Mouse (Mus musculus): Measurements from ENCODE around the gene Tbrg4. TPM values are rescaled to one million over a fixed set of nuclear protein-coding genes. Genes with fewer than 3 reads are reported as not detected.
A peak's percentile ranks its signal among the peaks of the same experiment; 100 is the strongest.
"Not testable (repeated sequence)": the region's sequence is repeated elsewhere in the genome, so short reads cannot be mapped to it uniquely, and the experiment has no call there.

Gene Tbrg4
- polyA plus RNA-seq (2015; fragmentation: Nextera tagmentation; extraction: Ambion mirVana), result 41.6 and 50.2 TPM in 2 replicates

DNA sequence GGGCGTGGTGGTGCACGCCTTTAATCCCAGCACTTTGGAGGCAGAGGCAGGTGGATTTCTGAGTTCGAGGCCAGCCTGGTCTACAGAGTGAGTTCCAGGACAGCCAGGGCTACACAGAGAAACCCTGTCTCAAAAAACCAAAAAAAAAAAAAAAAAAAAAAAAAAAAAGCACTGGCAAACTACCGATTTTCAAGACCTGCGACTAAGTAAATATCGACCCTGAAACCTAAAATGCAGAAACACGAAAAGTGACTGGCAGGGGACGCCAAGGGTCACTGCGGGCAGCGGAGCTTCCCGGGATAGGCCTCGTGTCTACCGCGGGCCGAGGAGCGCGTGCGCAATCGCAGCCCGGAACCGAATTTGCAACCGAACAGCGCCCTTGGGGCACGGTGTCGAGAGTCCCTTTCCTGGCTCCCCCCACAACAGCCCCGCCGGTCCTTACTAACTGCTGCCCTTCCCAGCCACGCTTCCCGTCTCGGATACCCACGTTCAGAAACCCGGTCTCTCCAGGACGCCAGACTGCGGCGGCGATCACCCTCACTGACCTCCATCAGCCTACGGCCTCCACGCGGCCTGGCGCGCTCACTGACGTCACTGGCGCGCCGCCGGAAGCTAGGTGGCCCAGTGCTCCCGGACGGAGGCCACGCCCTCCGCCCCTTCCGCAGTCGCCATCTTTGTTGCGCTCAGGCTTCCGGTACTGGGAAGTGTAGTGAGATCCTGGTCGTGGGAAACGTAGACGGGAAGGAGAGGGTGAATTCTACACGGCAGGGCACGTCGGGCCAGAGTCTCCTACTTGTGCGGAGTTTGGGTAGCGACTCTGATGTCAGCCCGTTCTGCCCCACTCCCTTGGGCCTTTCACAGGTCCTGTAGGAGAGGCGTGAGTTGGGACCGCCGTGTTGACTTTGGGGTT, at the start of gene Tbrg4:
Gene Tbrg4, minus strand, starts transcription at position 590 of the 910 bp plus-strand sequence.
- Histone ChIP-seq H3K4me2 (peak within 1 kb of the TSS; percentile 81), H3K27me3 (replicated peaks) (no peaks in the 10 kb centered on the region), H3K9ac (peak within 1 kb of the TSS; percentile 73), H3K9me3 (no peaks in the 10 kb centered on the region), H3K4me1 (peaks cover 16% of the 10 kb centered on the region; the same call in 1 of the 2 replicates), H3K4me3 (replicated peaks) (peak within 1 kb of the TSS; percentile 62), H3K27ac (peak within 1 kb of the TSS; percentile 89), H3K36me3 (peaks cover 19% of the 10 kb centered on the region)
- WGBS, result under 1% methylated on average over 66 of the region's 66 CpGs
- peak; percentile 94 for ATAC-seq (ENCODE audit: insufficient read depth, low FRiP score, low read depth)

- no peaks in the 10 kb centered on the region for H3K4me1 ChIP-seq
- H3K27me3 ChIP-seq (replicated peaks), result no peaks in the 10 kb centered on the region
- H3K27ac ChIP-seq, result no peak overlapping the region
- WGBS, result 63% methylated on average over 7 of the region's 7 CpGs
- no peaks in the 10 kb centered on the region for H3K36me3 ChIP-seq
- no peak overlapping the region for H3K4me2 ChIP-seq
- no peak overlapping the region for H3K4me3 ChIP-seq (replicated peaks)
- no peak overlapping the region for H3K9ac ChIP-seq
- no peaks in the 10 kb centered on the region for H3K9me3 ChIP-seq
- no peak for ATAC-seq (ENCODE audit: insufficient read depth, low FRiP score, low read depth)
Measured at GRCm38 (mm10) chr11:6675402-6675801, 49.5 kb upstream of the Tbrg4 start.

DNA sequence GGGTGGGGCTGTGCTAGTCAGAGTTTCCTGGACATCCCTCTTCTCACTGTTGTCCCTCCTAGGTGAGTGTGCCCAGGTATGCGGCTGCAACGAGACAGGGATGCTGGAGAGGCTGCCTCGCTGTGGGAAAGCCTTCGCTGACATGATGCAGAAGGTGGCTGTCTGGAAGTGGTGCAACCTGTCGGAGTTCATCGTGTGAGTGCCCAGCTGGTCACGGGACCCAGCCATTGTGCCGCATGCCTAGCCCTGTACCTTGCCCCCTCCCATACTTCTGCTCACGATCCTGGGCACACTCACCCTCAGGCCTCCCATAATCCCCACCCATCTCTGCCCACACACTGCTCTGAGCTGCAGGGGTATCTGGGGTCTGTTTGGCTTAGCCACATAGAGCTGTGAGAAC, 48.8 kb upstream of the Tbrg4 start:
- Histone ChIP-seq H3K4me3 (replicated peaks) (no peak overlapping the region), H3K9me3 (no peaks in the 10 kb centered on the region), H3K27me3 (replicated peaks) (no peaks in the 10 kb centered on the region), H3K36me3 (no peaks in the 10 kb centered on the region), H3K9ac (no peak overlapping the region), H3K27ac (no peak overlapping the region), H3K4me2 (no peak overlapping the region), H3K4me1 (no peaks in the 10 kb centered on the region)
- ATAC-seq (ENCODE audit: insufficient read depth, low FRiP score, low read depth), result no peak
- 76% methylated on average over 9 of the region's 9 CpGs for WGBS

- ATAC-seq (ENCODE audit: insufficient read depth, low FRiP score, low read depth), result no peak
- 85% methylated on average over 4 of the region's 4 CpGs for WGBS
Measured at GRCm38 (mm10) chr11:6670826-6671225, 45.0 kb upstream of the Tbrg4 start.

GRCm38 (mm10) chr11:6670044-6670443, 44.2 kb upstream of the Tbrg4 start:
- no peak overlapping the region for H3K4me2 ChIP-seq
- no peaks in the 10 kb centered on the region for H3K36me3 ChIP-seq
- ATAC-seq (ENCODE audit: insufficient read depth, low FRiP score, low read depth), result no peak
- H3K27me3 ChIP-seq (replicated peaks), result no peaks in the 10 kb centered on the region
- no peak overlapping the region for H3K27ac ChIP-seq
- no peaks in the 10 kb centered on the region for H3K9me3 ChIP-seq
- H3K9ac ChIP-seq, result no peak overlapping the region
- WGBS, result 52% methylated on average over 2 of the region's 2 CpGs
- no peaks in the 10 kb centered on the region for H3K4me1 ChIP-seq
- H3K4me3 ChIP-seq (replicated peaks), result no peak overlapping the region

More at GRCm38 (mm10) chr11:6670826-6671225, 45.0 kb upstream of the Tbrg4 start:
- no peaks in the 10 kb centered on the region for H3K27me3 ChIP-seq (replicated peaks)
- no peak overlapping the region for H3K4me2 ChIP-seq
- no peak overlapping the region for H3K4me3 ChIP-seq (replicated peaks)
- H3K36me3 ChIP-seq, result no peaks in the 10 kb centered on the region
- no peaks in the 10 kb centered on the region for H3K9me3 ChIP-seq
- H3K4me1 ChIP-seq, result no peaks in the 10 kb centered on the region
- H3K9ac ChIP-seq, result no peak overlapping the region
- no peak overlapping the region for H3K27ac ChIP-seq

DNA sequence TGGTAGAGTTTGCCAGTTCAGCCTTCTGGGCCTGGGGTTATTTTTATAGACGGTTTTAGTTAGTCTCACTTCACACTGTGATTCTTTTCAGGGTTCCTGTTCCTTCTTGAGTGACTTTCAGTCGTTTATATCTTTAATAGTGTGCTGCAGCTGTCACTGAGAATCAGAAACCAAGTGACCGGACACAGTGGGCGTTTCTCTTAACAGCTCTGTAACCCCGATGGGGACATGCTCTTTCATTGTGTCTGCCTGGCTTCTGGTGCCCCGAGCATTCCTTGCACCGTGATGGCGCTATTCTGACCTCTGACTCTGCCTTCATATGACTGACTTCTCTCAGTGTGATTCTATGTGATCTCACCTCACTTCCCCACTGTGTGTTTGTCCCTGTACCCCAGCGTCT, 43.2 kb upstream of the Tbrg4 start:
- Histone ChIP-seq H3K4me1 (no peaks in the 10 kb centered on the region), H3K36me3 (no peaks in the 10 kb centered on the region), H3K4me2 (no peak overlapping the region), H3K27me3 (replicated peaks) (no peaks in the 10 kb centered on the region), H3K9ac (no peak overlapping the region), H3K27ac (no peak overlapping the region), H3K9me3 (no peaks in the 10 kb centered on the region), H3K4me3 (replicated peaks) (no peak overlapping the region)
- WGBS, result 54% methylated on average over 9 of the region's 9 CpGs
- no peak for ATAC-seq (ENCODE audit: insufficient read depth, low FRiP score, low read depth)

DNA sequence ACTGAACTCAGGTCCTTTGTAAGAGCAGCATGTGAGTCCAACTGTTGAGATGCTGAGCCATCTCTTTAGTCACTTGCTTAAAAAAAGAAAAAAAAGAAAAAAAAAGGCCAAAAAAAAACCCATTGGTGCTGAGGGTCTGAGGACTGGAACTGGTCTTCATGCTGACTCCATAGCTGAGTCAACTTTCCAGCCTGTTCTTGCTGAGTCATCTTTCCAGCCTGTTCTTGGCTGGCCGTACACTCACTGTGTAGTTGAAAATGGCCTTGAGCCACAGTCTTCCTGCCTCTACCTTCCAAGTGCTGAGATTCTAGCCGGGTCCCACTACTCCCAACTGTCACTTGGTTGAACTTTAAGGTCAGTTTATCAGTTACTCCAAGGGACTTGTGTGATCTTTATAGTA, 40.8 kb upstream of the Tbrg4 start:
- Histone ChIP-seq H3K27ac (no peak overlapping the region), H3K9me3 (no peaks in the 10 kb centered on the region), H3K4me3 (replicated peaks) (no peak overlapping the region), H3K36me3 (no peaks in the 10 kb centered on the region), H3K4me1 (no peaks in the 10 kb centered on the region), H3K4me2 (no peak overlapping the region), H3K9ac (no peak overlapping the region), H3K27me3 (replicated peaks) (no peaks in the 10 kb centered on the region)
- WGBS, result 80% methylated on average over 2 of the region's 2 CpGs
- ATAC-seq (ENCODE audit: insufficient read depth, low FRiP score, low read depth), result no peak

DNA sequence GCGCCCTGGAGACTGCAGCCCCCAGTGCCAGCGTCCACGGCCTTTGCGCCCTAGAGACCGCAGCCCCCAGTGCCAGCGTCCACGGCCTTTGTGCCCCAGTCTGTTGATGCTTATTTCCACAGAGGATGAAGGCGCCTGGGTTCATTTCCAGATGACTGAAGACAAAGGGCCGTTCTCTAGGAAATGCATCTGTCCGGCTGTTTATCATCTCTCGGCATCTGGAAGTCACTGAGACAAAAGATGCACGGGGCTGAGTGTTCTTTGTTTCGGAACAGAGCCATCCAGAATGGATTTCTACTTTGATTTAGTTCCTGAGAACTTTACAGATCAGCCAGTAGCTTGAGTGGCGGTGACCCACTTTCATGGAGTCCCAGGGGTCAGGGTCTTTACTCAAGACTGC, 35.3 kb upstream of the Tbrg4 start:
- WGBS, result 73% methylated on average over 14 of the region's 14 CpGs
- no peak overlapping the region for H3K4me2 ChIP-seq

GRCm38 (mm10) chr11:6658271-6658670, 32.4 kb upstream of the Tbrg4 start, which contains the start of gene Ramp3:
Gene Ramp3, plus strand, starts transcription at chr11:6658521.
- no peaks in the 10 kb centered on the region for H3K9me3 ChIP-seq
- no peaks in the 10 kb centered on the region for H3K27me3 ChIP-seq (replicated peaks)
- H3K4me2 ChIP-seq, result peak within 1 kb of the TSS; percentile 83
- ATAC-seq (ENCODE audit: insufficient read depth, low FRiP score, low read depth), result peak; percentile 70
- H3K4me1 ChIP-seq, result peaks cover 8% of the 10 kb centered on the region; the same call in 1 of the 2 replicates
- H3K9ac ChIP-seq, result no peak within 1 kb of the TSS
- WGBS, result under 1% methylated on average over 18 of the region's 18 CpGs
- no peak within 1 kb of the TSS for H3K27ac ChIP-seq
- no peaks in the 10 kb centered on the region for H3K36me3 ChIP-seq
- H3K4me3 ChIP-seq (replicated peaks), result peak within 1 kb of the TSS; percentile 44

More for the DNA sequence above, 35.3 kb upstream of the Tbrg4 start:
- H3K4me3 ChIP-seq (replicated peaks), result no peak overlapping the region
- no peaks in the 10 kb centered on the region for H3K9me3 ChIP-seq
- H3K27ac ChIP-seq, result no peak overlapping the region
- peaks cover 8% of the 10 kb centered on the region; the same call in 1 of the 2 replicates for H3K4me1 ChIP-seq
- no peaks in the 10 kb centered on the region for H3K27me3 ChIP-seq (replicated peaks)
- no peak overlapping the region for H3K9ac ChIP-seq
- no peaks in the 10 kb centered on the region for H3K36me3 ChIP-seq
- ATAC-seq (ENCODE audit: insufficient read depth, low FRiP score, low read depth), result no peak

GRCm38 (mm10) chr11:6654903-6655302, 29.0 kb upstream of the Tbrg4 start:
- peaks cover 8% of the 10 kb centered on the region; the same call in 1 of the 2 replicates for H3K4me1 ChIP-seq
- no peak overlapping the region for H3K9ac ChIP-seq
- H3K4me3 ChIP-seq (replicated peaks), result no peak overlapping the region
- H3K27ac ChIP-seq, result no peak overlapping the region
- no peaks in the 10 kb centered on the region for H3K9me3 ChIP-seq
- no peak for ATAC-seq (ENCODE audit: insufficient read depth, low FRiP score, low read depth)
- 0 out of 2 replicates have a peak, but pooled peaks cover 3% of the 10 kb centered on the region for H3K27me3 ChIP-seq (replicated peaks)
- no peaks in the 10 kb centered on the region for H3K36me3 ChIP-seq
- WGBS, result 0% methylated on average over 2 of the region's 2 CpGs
- no peak overlapping the region for H3K4me2 ChIP-seq

GRCm38 (mm10) chr11:6652978-6653377, 27.1 kb upstream of the Tbrg4 start:
- WGBS, result 73% methylated on average over 3 of the region's 3 CpGs
- H3K4me1 ChIP-seq; H3K9ac ChIP-seq; H3K4me3 ChIP-seq (replicated peaks); H3K27me3 ChIP-seq (replicated peaks); H3K36me3 ChIP-seq; H3K27ac ChIP-seq; H3K9me3 ChIP-seq; H3K4me2 ChIP-seq; ATAC-seq (ENCODE audit: insufficient read depth, low FRiP score, low read depth): not testable (repeated sequence)

DNA sequence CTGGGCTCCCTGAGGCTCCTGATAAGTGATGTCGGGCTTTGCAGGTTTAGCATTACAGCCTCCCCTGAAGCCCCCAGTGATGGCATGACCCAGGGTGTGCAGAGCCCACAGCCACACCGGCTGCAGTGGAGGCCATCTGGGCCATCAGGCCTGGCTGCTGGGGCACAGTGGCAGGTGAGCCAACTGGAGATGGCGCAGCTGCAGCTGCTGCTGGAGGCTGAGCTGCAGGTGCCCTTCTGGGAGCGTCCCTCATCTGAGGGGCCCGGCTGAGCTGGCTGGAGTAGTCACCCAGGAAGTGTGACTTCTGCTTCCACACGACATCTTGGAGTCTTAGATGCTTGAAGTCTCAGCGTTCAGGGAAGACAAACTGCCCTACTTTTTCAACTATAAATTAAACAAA, 24.7 kb upstream of the Tbrg4 start:
- Histone ChIP-seq H3K4me1 (no peaks in the 10 kb centered on the region), H3K36me3 (no peaks in the 10 kb centered on the region), H3K27me3 (replicated peaks) (0 out of 2 replicates have a peak, but pooled peaks cover 3% of the 10 kb centered on the region), H3K9ac (no peak overlapping the region), H3K4me3 (replicated peaks) (no peak overlapping the region), H3K4me2 (no peak overlapping the region), H3K27ac (no peak overlapping the region), H3K9me3 (no peaks in the 10 kb centered on the region)
- ATAC-seq (ENCODE audit: insufficient read depth, low FRiP score, low read depth), result no peak
- 65% methylated on average over 7 of the region's 7 CpGs for WGBS

Data from stomach, embryonic 15.5 days (tissue).